Mouse (Mus musculus): ENCODE results near the gene Pip4p1.
"Not testable (repeated sequence)": the region's sequence is repeated elsewhere in the genome, so short reads cannot be mapped to it uniquely, and the experiment has no call there.

Gene Pip4p1

DNA sequence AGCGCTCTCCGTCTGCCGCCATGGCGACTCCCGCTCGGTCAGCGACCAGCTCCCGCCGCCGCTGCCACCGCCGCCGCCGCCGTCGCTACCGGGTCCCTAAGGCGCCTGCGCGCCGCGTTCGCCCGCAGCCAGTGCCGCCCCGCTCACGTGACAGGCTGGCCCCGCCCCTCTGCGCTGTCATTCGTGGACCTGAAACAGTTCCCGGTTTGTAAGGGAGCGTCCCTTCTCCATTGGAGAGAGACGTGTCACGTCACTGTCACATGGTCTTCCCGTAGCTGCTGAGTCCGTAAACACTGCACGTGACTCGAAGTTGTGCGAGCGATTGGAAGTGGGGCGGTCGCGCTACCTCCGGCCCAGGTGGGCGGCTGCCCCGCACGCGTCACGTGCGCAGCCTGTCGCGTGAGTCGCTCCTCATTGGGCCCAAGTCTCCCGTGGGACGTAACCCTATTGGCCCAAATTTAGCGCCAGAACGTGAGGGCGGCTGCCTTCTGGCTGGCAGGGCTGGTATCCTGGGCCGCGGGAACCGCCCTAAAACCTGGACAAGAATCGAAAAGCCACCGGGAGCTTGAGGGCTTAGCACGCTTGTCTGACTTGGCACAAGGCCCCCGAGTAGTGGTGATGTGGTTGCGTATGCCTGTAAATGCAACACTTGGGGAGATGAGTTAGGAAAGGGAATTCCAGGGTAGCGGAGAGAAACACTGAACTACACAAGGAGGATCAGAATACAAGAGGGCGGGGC, at the start of gene Pip4p1, which contains the start of gene Pnp:
TSS of gene Pip4p1 (minus strand) at position 103 of the 739 bp plus-strand sequence.
TSS of gene Pnp (plus strand) at position 329 of the 739 bp plus-strand sequence.
- DNase-seq (ENCODE audit: low read depth in 1 of 2, low spot score in 2 of 2): peak; percentile 98 to 99

DNA sequence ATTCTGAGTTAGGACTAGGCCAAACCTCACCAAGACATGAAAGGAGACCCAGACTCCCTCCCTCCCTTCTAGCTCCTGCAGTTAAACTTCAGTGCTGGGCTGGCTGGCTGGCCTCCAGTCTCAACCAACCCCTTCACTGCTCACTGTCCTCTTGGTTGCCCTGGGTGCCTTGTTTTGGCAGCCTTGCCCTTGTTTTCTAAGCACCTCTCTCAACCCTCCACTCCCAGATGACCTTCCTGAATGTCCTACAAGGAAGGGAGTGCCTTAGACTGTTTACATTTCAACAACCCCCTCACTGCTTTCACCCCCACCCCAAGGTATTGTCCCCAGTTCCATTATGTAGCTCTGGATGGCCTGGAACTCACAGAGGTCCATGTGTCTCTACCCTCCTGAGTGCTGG, 49.0 kb upstream of the Pip4p1 start:
- no peak for DNase-seq (ENCODE audit: low read depth in 1 of 2, low spot score in 2 of 2)

GRCm38 (mm10) chr14:50978451-50978850, 47.8 kb upstream of the Pip4p1 start:
- not testable (repeated sequence) for DNase-seq (ENCODE audit: low read depth in 1 of 2, low spot score in 2 of 2)

DNA sequence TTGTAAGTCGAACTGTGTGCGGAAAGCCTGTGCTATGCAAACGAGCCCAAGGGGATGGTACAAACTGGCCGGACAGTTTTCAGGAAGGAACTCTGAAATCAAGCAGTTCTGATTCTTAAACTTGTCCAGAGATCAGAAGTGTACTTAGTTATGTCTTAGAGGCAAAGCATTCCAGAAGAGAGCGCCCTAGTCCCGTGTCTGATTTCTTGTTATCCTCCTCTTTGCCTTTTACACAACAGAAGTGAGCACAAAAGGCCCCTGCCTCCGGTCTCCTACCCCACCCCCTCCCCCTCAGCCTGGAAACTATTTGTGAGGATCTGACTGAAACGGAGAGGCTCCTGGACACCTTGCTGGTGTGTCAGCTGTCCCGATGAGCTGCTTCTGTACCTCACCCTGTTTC, 46.0 kb upstream of the Pip4p1 start:
- DNase-seq (ENCODE audit: low read depth in 1 of 2, low spot score in 2 of 2): no peak

DNA sequence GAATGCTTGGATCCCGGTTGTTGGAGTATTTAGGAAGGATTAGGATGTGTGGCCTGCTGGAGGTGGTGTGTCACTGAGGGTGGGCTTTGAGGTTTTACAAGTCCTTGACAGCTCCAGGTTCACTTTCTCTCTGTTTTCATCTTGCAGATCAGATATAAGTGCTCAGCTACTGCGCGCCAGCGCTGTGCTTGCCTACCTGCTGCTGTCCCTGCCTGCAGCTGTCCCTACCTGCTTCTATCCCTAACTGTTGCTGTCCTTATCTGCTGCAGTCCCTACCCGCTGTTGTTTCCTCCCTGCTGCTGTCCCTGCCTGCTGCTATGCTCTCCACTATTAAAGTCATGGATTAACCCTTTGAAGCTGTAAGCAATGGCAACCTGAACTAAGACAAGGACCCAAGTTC, 44.3 kb upstream of the Pip4p1 start:
- DNase-seq (ENCODE audit: low read depth in 1 of 2, low spot score in 2 of 2): no peak

- DNase-seq (ENCODE audit: low read depth in 1 of 2, low spot score in 2 of 2): no peak
These were observed 43.0 kb upstream of the Pip4p1 start for GRCm38 (mm10) chr14:50973700-50974099.

DNA sequence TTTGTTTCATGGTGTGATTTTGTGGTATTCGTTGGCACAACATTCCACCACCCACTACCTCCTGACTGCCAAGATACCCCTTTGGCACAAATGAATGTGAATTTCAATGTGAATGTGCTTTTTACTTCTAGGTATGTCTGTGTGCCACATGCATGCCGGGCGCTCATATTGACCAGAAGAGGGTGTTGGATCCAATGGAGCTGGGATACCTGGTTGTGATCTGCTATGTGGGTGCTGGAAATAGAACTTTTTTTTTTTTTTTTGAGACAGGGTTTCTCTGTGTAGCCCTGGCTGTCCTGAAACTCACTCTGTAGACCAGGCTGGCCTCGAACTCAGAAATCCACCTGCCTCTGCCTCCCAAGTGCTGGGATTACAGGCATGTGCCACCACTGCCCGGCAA, 42.4 kb upstream of the Pip4p1 start:
- DNase-seq (ENCODE audit: low read depth in 1 of 2, low spot score in 2 of 2): not testable (repeated sequence)

GRCm38 (mm10) chr14:50970822-50971221, 40.2 kb upstream of the Pip4p1 start:
- no peak for DNase-seq (ENCODE audit: low read depth in 1 of 2, low spot score in 2 of 2)

DNA sequence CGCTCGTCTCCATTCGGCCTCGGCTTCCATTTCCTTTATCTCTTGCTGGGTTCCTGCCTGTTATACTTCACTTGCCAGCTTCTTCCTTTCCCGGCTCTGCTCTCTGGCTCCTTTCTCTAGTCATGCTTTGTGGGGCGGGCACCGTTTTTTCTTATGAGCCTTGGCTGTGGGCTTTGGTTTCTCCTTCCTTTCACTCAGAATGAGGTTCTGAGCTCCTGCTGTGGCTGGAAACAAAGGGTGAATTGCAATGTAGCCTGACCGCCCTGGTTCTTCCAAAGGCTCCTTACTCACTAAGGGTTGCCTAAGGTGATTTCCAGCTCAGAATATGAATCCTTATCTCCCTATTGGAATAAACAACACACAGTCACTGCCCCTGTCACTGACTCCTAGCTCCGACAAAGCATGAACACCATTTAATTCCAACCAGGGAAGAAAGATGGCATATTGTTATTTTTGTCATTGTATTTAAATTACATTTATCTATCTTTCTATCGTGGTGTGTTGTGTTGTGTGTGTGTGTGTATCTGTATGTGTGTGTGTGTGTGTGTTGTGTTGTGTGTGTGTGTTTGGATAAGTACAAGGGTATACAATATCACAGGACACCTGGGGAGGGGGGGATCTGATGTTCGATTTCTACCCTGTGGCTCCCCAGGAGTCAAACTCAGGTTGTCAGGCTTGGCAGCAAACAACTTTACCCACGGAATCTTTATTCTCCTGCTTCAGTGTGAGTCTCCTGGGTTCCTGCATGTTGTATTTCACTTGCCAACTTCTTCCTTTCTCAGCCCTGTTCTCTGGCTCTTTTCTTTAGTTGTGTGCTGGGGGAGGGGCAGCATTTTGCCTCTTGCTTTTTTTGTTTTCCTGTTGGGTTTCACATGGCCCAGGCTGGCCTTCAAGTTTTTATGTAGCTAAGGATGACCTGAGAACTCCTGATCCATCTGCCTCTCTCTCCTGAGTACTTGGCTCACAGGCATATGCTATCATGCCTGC, 39.2 kb upstream of the Pip4p1 start:
- no peak for DNase-seq (ENCODE audit: low read depth in 1 of 2, low spot score in 2 of 2)

GRCm38 (mm10) chr14:50969041-50969440, 38.4 kb upstream of the Pip4p1 start:
- no peak for DNase-seq (ENCODE audit: low read depth in 1 of 2, low spot score in 2 of 2)

GRCm38 (mm10) chr14:50968216-50968980, 37.7 kb upstream of the Pip4p1 start:
- DNase-seq (ENCODE audit: low read depth in 1 of 2, low spot score in 2 of 2): no peak

- not testable (repeated sequence) for DNase-seq (ENCODE audit: low read depth in 1 of 2, low spot score in 2 of 2)
These were observed 27.8 kb upstream of the Pip4p1 start for GRCm38 (mm10) chr14:50958289-50958995.

DNA sequence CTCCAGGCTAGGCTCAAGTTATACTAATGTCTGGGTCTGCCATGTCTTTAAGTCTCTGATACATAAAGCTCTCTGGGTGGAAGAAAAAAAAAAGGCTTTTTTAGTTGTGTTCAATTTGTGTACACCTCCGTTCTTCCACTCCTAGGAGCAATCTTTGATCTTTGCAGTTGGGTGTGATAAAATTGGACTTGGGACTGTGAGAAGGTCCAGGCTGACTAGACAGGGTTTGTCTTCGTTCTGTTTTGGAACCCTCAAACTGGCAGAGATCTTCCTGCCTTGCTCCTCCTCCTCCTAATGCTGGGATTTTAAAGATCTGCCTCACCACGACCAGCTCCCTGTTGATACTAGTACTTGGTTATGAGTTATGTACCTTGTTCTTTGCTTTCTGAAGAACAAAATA, 26.5 kb upstream of the Pip4p1 start:
- not testable (repeated sequence) for DNase-seq (ENCODE audit: low read depth in 1 of 2, low spot score in 2 of 2)

DNA sequence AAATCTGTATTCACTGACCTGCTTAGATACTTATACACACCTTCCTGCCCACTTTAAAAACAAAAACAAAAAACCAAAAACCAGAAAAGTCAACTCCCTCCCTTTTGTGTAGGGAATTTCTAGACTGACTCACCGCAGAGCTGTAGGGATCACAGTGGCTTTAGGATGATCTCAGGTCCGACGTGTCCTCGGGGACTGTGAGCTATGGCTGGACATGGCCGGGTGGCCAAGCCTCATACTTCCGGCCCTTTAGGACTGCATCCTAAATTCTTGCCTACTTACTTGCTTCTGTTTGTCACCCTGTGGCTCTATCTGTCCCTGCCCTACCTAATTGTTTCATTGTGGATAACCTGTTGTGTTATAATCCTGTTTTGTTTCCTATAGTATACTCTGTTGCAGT, 26.1 kb upstream of the Pip4p1 start:
- DNase-seq (ENCODE audit: low read depth in 1 of 2, low spot score in 2 of 2): not testable (repeated sequence)

- DNase-seq (ENCODE audit: low read depth in 1 of 2, low spot score in 2 of 2): peak; percentile 33 to 52
These were observed 25.4 kb upstream of the Pip4p1 start, which contains the start of gene Pnp2 for GRCm38 (mm10) chr14:50955942-50956508. TSS of gene Pnp2 (plus strand) at chr14:50955992.

DNA sequence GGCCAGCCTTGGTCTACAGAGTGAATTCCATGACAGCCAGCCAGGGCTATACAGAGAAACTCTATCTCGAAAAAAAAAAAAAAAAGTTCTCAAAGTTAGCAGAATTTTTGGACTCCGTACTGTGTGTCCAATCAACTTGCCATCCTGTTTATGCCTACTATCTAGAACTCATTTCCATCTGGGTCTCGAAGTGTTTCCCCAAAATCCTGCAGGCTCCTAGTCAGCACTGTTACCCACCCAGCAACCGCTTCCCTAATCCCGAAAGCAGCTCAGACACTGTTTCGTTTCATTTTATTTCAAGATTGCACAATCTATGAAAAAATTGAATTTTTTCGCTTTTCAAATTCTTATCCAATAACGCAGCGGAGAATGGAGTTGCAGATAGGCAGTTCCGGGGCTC, 24.8 kb upstream of the Pip4p1 start:
- DNase-seq (ENCODE audit: low read depth in 1 of 2, low spot score in 2 of 2): peak in 1 of 2 experiments; percentile 10

DNA sequence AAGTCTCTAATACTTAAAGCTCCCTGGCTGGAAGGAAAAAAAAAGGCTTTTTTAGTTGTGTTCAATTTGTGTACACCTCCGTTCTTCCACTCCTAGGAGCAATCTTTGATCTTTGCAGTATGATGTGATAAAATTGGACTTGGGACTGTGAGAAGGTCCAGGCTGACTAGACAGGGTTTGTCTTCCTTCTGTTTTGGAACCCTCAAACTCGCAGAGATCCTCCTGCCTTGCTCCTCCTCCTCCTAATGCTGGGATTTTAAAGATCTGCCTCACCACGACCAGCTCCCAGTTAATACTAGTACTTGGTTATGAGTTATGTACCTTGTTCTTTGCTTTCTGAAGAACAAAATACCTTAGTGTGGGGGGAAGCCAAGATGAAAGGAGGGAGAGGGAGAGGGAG, 14.9 kb upstream of the Pip4p1 start:
- DNase-seq (ENCODE audit: low read depth in 1 of 2, low spot score in 2 of 2): not testable (repeated sequence)

DNA sequence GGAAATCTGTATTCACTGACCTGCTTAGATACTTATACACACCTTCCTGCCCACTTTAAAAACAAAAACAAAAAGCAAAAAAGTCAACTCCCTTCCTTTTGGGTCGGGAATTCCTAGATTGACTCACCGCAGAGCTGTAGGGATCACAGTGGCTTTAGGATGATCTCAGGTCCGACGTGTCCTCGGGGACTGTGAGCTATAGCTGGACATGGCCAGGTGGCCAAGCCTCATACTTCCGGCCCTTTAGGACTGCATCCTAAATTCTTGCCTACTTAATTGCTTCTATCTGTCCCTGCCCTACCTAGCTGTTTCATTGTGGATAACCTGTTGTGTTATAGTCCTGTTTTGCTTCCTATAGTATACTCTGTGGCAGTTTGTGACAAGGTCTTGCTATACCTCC, 14.4 kb upstream of the Pip4p1 start:
- DNase-seq (ENCODE audit: low read depth in 1 of 2, low spot score in 2 of 2): not testable (repeated sequence)

GRCm38 (mm10) chr14:50944668-50945033, 14.0 kb upstream of the Pip4p1 start:
- not testable (repeated sequence) for DNase-seq (ENCODE audit: low read depth in 1 of 2, low spot score in 2 of 2)

All from monocyte, adult 2 months (primary cell).